Mouse (Mus musculus): ENCODE results near the gene Mapk8ip3.

DNA sequence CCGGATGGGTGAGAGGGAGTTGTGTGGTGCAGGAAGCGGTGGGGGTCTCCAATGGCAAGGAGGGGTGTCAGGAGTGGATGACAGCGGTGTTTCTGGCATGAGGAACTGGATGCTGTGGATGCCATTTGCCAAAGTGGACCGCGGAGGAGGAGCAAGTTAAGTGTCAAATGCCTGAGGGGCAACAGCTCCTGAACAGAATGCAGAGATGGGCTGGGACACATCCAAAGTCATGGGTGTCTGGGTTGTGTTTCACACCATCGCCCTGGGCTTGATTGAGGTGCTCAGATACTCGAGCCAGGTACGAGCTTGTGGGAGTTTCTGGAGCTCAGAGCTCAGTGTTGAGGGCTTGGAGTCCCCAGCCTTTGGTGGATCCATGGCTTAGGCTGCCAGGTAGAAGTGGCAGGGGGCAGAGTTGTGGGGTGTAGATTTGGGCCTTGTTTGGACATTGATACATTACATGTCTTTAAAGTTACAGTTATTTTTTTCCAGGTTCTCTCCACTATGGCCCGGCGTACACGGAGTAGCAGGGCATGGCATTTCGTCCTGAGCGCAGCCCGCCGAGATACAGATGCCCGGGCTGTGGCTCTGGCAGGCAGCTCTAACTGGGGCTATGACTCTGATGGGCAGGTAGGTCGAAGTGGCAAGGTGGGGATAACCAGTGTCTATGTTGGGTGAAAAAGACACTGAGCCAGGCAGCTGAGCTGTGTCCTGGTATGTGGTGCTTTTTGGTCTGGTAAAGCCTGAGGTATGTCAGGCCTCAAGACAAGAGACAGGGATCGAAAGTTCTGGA lies 49.3 kb downstream of the Mapk8ip3 start:
- TF ChIP-seq POLR2A (IDR thresholded peaks at IDR 0.05; ENCODE audit: insufficient read depth, low read depth, low read length), result no peak
- no peak for TF ChIP-seq EP300 (IDR thresholded peaks at IDR 0.05; ENCODE audit: insufficient read depth, low read depth, low read length)
- no peak for TF ChIP-seq CTCF (IDR thresholded peaks at IDR 0.05)

Measured in heart, adult 2 months (tissue).